In genomic region chr5:28322189-28322588, GRCm38 (mm10) we compare ENCODE assay signal across 17 mouse cellular contexts.
"Had no signal": no experiment of that assay in that cellular context is flagged by ENCODE, and none has a peak within 500 bp of the region (broad histone marks: within the 10 kb centered on the region; RNA-seq: fewer than 3 reads in every experiment).

No protein-coding gene starts in this region.

- H3K4me3 ChIP-seq: layer of hippocampus, adult 2 months; liver, embryonic 13.5 days; midbrain, embryonic 15.5 days; myocyte; neural tube, embryonic 13.5 days; stomach, embryonic 15.5 days had no signal

- H3K9me3 ChIP-seq: liver, embryonic 13.5 days; midbrain, embryonic 15.5 days; neural tube, embryonic 13.5 days; stomach, embryonic 15.5 days had no signal

- H3K27ac ChIP-seq: layer of hippocampus, adult 2 months; liver, embryonic 13.5 days; midbrain, embryonic 15.5 days; neural tube, embryonic 13.5 days; stomach, embryonic 15.5 days had no signal

- DNase-seq: kidney, postnatal 14 days; kidney, postnatal 4 days; layer of hippocampus, adult 9-11 months; liver, embryonic 13.5 days; lung, adult 2 months; lung, postnatal 14 days; lung, postnatal 4 days; retina, postnatal 1 day; right cerebral cortex, postnatal 25 days; spleen, adult 18-20 months; thymus, postnatal 25 days had no signal

- H3K36me3 ChIP-seq: liver, embryonic 13.5 days; midbrain, embryonic 15.5 days; neural tube, embryonic 13.5 days; stomach, embryonic 15.5 days had no signal

- H3K27me3 ChIP-seq: liver, embryonic 13.5 days; midbrain, embryonic 15.5 days; neural tube, embryonic 13.5 days; stomach, embryonic 15.5 days had no signal

- H3K9ac ChIP-seq: liver, embryonic 13.5 days; midbrain, embryonic 15.5 days; neural tube, embryonic 13.5 days; stomach, embryonic 15.5 days had no signal

- H3K4me2 ChIP-seq: liver, embryonic 13.5 days; midbrain, embryonic 11.5 days; midbrain, embryonic 15.5 days; neural tube, embryonic 13.5 days; stomach, embryonic 15.5 days had no signal

- ATAC-seq: midbrain, embryonic 15.5 days had no signal
